Mouse (Mus musculus) liver, embryonic 12.5 days (tissue): ENCODE results near the gene Susd6. TPM values are rescaled to one million over a fixed set of nuclear protein-coding genes. Genes with fewer than 3 reads are reported as not detected.

Experiments
- ATAC-seq: fragments of 200-750 bp; cut with Nextera tagmentation; 2 replicates; pipeline ENCODE4 v1.8.0; 2017; ENCODE audit warnings: moderate number of reproducible peaks, mild to moderate bottlenecking, moderate library complexity
- H3K27ac ChIP-seq: fragments of 300-500 bp; sonication (generic); 2 replicates; pipeline ENCODE4 v1.5.1; 2016; ENCODE audit warnings: mild to moderate bottlenecking
- H3K27me3 ChIP-seq: fragments of 300-500 bp; sonication (generic); replicated peaks from 2 replicates; pipeline ENCODE4 v1.6.1; 2016; ENCODE audit warnings: mild to moderate bottlenecking, moderate library complexity
- H3K36me3 ChIP-seq: fragments of 300-500 bp; sonication (generic); 2 replicates; pipeline ENCODE4 v1.6.1; 2016; ENCODE audit warnings: mild to moderate bottlenecking, moderate library complexity
- H3K4me1 ChIP-seq: fragments of 300-500 bp; sonication (generic); 2 replicates; pipeline ENCODE4 v1.6.1; 2016
- H3K4me2 ChIP-seq: fragments of 300-500 bp; sonication (generic); 2 replicates; pipeline ENCODE4 v1.6.1; 2016; ENCODE audit warnings: mild to moderate bottlenecking, moderate library complexity
- H3K4me3 ChIP-seq: fragments of 300-500 bp; sonication (generic); 2 replicates; pipeline ENCODE4 v1.5.1; 2016; ENCODE audit warnings: mild to moderate bottlenecking, moderate library complexity
- H3K9ac ChIP-seq: fragments of 300-500 bp; sonication (generic); 2 replicates; pipeline ENCODE4 v1.6.1; 2016; ENCODE audit warnings: mild to moderate bottlenecking, moderate library complexity
- H3K9me3 ChIP-seq: fragments of 300-500 bp; sonication (generic); replicated peaks from 2 replicates; pipeline ENCODE4 v1.6.1; 2016; ENCODE audit warnings: mild to moderate bottlenecking, moderate library complexity
- WGBS: fragments of 180-500 bp; shearing (Covaris S2); methylation state at CpG from one replicate; pipeline ENCODE4 v1.1.7; 2016; ENCODE audit not compliant: insufficient replicate concordance; 5-methylcytosine and 5-hydroxymethylcytosine counted together
- polyA plus RNA-seq: library from polyadenylated mRNA; unstranded; fragments of >200 nt; fragmentation: Nextera tagmentation; extraction: Ambion mirVana; gene quantifications from 2 replicates; pipeline ENCODE4 v1.2.1, GENCODE M21; 2016

Susd6 gene
- polyA plus RNA-seq, 1 experiment from 2014 or later = 15.9 TPM

GRCm38 (mm10) chr12:80832313-80832712 is 42.0 kb downstream of the Susd6 start:
- Histone ChIP-seq H3K4me1 (peaks cover 68% of the 10 kb centered on the region), H3K27ac (no peak overlapping the region), H3K9ac (no peak overlapping the region), H3K4me2 (no peak overlapping the region), H3K9me3 (no peaks in the 10 kb centered on the region), H3K36me3 (peaks cover 36% of the 10 kb centered on the region), H3K27me3 (no peaks in the 10 kb centered on the region), H3K4me3 (no peak overlapping the region)
- ATAC-seq = no peak
- WGBS = 61% methylated on average over 1 of the region's 1 CpGs

GRCm38 (mm10) chr12:80833541-80833940 is 43.2 kb downstream of the Susd6 start:
- peaks cover 68% of the 10 kb centered on the region for H3K4me1 ChIP-seq
- no peak overlapping the region for H3K4me2 ChIP-seq
- H3K9me3 ChIP-seq = no peaks in the 10 kb centered on the region
- no peak for ATAC-seq
- 36% methylated on average over 2 of the region's 2 CpGs for WGBS
- H3K4me3 ChIP-seq = no peak overlapping the region
- no peaks in the 10 kb centered on the region for H3K27me3 ChIP-seq
- no peak overlapping the region for H3K9ac ChIP-seq
- peaks cover 26% of the 10 kb centered on the region for H3K36me3 ChIP-seq
- no peak overlapping the region for H3K27ac ChIP-seq

DNA sequence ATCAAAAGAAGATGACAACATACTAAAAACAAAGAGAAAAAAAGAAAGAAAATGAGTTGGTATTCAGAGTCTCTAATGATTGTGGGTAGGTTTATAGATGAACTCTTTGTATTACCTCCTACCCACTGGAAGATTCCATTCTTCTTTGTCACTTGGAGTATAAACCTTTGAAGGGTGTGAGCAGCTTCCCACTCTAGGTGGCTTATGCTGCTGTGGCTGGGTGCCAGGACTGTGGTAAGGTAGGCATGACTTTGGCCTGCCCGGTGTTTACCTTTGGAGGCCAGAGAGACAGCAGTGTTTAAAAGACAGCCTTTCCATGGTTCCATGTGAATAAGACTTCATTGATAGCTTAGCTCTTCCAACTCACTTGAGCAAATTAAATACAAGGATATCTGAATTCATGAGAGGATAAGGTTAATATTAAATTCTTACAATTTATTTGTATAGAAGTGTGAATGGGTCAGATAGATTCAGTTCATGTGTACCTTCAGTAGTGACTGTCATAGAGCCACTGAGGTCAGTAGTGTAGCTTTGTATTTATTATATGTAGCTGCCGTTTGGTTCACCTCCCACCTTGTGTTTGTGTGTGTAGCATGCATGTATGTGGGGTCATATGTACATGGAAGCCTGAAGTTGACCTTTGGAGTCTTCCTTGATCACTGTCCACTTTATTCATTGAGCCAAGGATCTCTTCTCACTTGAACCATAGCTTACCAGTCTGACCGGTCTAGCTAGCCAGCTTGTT is 44.0 kb downstream of the Susd6 start:
- Histone ChIP-seq H3K4me2 (no peak overlapping the region), H3K36me3 (peaks cover 18% of the 10 kb centered on the region), H3K4me1 (peaks cover 61% of the 10 kb centered on the region), H3K27ac (no peak overlapping the region), H3K4me3 (no peak overlapping the region), H3K27me3 (no peaks in the 10 kb centered on the region), H3K9me3 (no peaks in the 10 kb centered on the region), H3K9ac (no peak overlapping the region)
- no peak for ATAC-seq
- 75% methylated on average over 3 of the region's 3 CpGs for WGBS

DNA sequence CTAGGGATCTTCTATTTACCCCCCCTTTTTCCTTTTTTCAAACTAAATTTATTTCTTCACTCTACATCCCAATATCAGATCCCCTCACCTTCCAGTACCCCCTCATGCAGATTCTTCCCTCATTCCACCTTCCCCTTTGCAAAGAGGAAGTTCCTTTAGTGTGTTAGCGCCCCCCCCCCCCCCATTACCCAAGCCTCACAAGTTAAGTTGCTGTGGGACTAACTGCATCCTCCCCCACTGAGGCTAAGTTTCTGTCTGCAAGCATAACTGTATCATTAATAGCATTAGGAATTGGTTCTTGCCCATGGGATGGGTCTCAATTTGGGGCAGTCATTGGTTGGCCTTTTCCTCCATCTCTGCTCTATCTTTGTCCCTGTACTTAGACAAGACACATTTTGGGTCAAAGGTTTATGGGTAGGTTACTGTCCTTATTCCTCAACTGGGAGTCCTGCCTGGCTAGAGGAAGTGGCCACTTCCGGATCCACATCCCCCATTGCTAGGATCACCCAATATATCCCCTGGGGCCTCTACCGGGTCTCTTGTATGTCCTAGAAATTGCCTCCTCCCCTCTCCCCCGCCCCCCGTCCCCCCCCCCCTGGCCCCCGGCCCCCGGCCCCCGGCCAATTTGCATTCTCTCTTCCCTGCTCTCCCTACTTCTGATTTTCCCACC is 44.7 kb downstream of the Susd6 start:
- Histone ChIP-seq H3K27ac (no peak overlapping the region), H3K4me3 (no peak overlapping the region), H3K36me3 (peaks cover 14% of the 10 kb centered on the region), H3K4me2 (no peak overlapping the region), H3K4me1 (peaks cover 56% of the 10 kb centered on the region), H3K27me3 (no peaks in the 10 kb centered on the region), H3K9ac (no peak overlapping the region), H3K9me3 (no peaks in the 10 kb centered on the region)
- WGBS = 49% methylated on average over 8 of the region's 8 CpGs
- ATAC-seq = no peak

DNA sequence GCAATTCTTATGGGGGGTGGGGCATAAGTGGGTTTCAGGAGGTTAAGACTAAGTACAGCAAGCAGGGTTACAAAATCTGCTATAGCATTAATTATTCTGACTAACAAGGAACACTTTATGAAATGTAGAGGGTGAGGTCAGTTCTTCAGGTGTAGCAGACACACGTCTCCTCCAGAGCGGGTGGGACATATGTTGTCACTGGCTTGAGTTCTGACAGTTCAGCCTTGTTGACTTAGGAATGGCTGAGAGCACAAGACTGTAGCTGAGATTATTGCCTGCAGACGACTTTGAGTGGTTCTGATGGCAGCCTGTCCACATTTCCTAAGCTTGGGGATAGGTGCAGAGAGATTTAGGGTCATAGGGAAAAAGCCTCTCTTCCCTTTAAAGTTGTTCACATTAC is 47.3 kb downstream of the Susd6 start:
- peaks cover 40% of the 10 kb centered on the region for H3K4me1 ChIP-seq
- no peak overlapping the region for H3K9ac ChIP-seq
- 56% methylated on average over 3 of the region's 3 CpGs for WGBS

GRCm38 (mm10) chr12:80838271-80838670 is 48.0 kb downstream of the Susd6 start:
- Histone ChIP-seq H3K9me3 (no peaks in the 10 kb centered on the region), H3K4me3 (no peak overlapping the region), H3K27me3 (no peaks in the 10 kb centered on the region), H3K9ac (no peak overlapping the region), H3K36me3 (peaks cover 4% of the 10 kb centered on the region; the same call in 1 of the 2 replicates), H3K27ac (no peak overlapping the region), H3K4me1 (peaks cover 37% of the 10 kb centered on the region), H3K4me2 (no peak overlapping the region)
- ATAC-seq = no peak

More for the DNA sequence above, 47.3 kb downstream of the Susd6 start:
- no peak overlapping the region for H3K4me3 ChIP-seq
- no peaks in the 10 kb centered on the region; the same call in 1 of the 2 replicates for H3K36me3 ChIP-seq
- H3K27ac ChIP-seq = no peak overlapping the region
- H3K27me3 ChIP-seq = no peaks in the 10 kb centered on the region
- ATAC-seq = no peak
- no peaks in the 10 kb centered on the region for H3K9me3 ChIP-seq
- no peak overlapping the region for H3K4me2 ChIP-seq

- H3K4me1 ChIP-seq = peaks cover 37% of the 10 kb centered on the region
- H3K9me3 ChIP-seq = no peaks in the 10 kb centered on the region
- H3K27me3 ChIP-seq = no peaks in the 10 kb centered on the region
- no peak overlapping the region for H3K9ac ChIP-seq
- no peak overlapping the region for H3K4me2 ChIP-seq
- whole genome bisulfite sequencing = 45% methylated on average over 2 of the region's 2 CpGs
- H3K4me3 ChIP-seq = no peak overlapping the region
- H3K36me3 ChIP-seq = peaks cover 6% of the 10 kb centered on the region; the same call in 1 of the 2 replicates
- ATAC-seq = no peak
- no peak overlapping the region for H3K27ac ChIP-seq
Observed at GRCm38 (mm10) chr12:80838787-80839186, 48.5 kb downstream of the Susd6 start.

GRCm38 (mm10) chr12:80839631-80840030 is 49.3 kb downstream of the Susd6 start:
- no peak overlapping the region for H3K4me2 ChIP-seq
- H3K9me3 ChIP-seq = no peaks in the 10 kb centered on the region
- no peaks in the 10 kb centered on the region for H3K27me3 ChIP-seq
- peaks cover 39% of the 10 kb centered on the region for H3K4me1 ChIP-seq
- peaks cover 6% of the 10 kb centered on the region; the same call in 1 of the 2 replicates for H3K36me3 ChIP-seq
- ATAC-seq = no peak
- H3K4me3 ChIP-seq = no peak overlapping the region
- WGBS = 60% methylated on average over 2 of the region's 2 CpGs
- no peak overlapping the region for H3K27ac ChIP-seq
- H3K9ac ChIP-seq = no peak overlapping the region

GRCm38 (mm10) chr12:80841618-80842017 is 51.3 kb downstream of the Susd6 start:
- H3K9me3 ChIP-seq = no peaks in the 10 kb centered on the region
- 76% methylated on average over 1 of the region's 1 CpGs for WGBS
- no peak overlapping the region for H3K27ac ChIP-seq
- no peaks in the 10 kb centered on the region for H3K27me3 ChIP-seq
- H3K4me1 ChIP-seq = peaks cover 37% of the 10 kb centered on the region
- H3K36me3 ChIP-seq = peaks cover 6% of the 10 kb centered on the region; the same call in 1 of the 2 replicates
- no peak overlapping the region for H3K4me3 ChIP-seq
- no peak overlapping the region for H3K9ac ChIP-seq
- no peak overlapping the region for H3K4me2 ChIP-seq
- ATAC-seq = no peak

DNA sequence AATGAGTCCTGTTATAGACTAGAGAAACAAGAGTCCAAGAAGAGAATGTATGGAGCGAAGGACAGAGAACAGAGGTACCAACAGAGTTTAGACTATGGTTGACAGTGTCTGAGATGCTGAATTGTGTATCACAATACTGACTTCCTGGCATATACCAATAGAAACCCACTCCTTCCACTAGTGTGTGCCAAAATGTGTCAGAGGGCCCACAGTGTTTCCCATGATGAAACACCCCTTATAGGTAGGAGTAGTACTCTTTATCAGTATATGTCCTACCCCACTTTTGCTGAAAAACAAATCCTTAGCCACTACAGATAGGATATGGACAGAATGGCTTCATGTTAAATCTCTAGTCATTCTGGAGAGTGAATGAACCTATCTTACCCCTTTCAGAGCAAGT is 52.3 kb downstream of the Susd6 start:
- no peak overlapping the region for H3K27ac ChIP-seq
- H3K4me1 ChIP-seq = peaks cover 45% of the 10 kb centered on the region
- no peaks in the 10 kb centered on the region for H3K9me3 ChIP-seq
- H3K9ac ChIP-seq = no peak overlapping the region
- no peaks in the 10 kb centered on the region for H3K27me3 ChIP-seq
- no peak for ATAC-seq
- H3K4me3 ChIP-seq = no peak overlapping the region
- 89% methylated on average over 1 of the region's 1 CpGs for WGBS
- H3K4me2 ChIP-seq = no peak overlapping the region
- peaks cover 6% of the 10 kb centered on the region; the same call in 1 of the 2 replicates for H3K36me3 ChIP-seq

DNA sequence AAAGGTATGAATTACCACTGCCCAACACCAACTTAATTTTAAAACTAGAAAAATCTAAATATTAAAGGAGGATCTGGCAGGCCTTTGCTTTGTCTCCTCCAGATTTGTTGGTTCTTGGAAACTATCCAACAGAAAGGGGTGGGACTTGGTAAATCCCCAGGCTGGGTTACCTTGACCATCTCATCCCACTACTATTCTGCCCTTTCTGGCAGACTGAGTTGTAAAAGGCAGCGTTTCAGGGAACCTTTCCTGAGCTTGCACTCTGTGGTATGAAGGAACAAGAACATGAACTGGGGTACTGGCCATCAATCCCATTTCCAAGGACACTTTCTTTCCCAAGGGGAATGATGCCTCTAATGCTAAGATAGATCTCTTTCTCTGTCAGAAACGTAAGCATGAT is 52.9 kb downstream of the Susd6 start:
- H3K9me3 ChIP-seq = no peaks in the 10 kb centered on the region
- peaks cover 44% of the 10 kb centered on the region for H3K4me1 ChIP-seq
- peaks cover 6% of the 10 kb centered on the region; the same call in 1 of the 2 replicates for H3K36me3 ChIP-seq
- no peak for ATAC-seq
- WGBS = 77% methylated on average over 2 of the region's 2 CpGs
- H3K4me2 ChIP-seq = no peak overlapping the region
- no peak overlapping the region for H3K4me3 ChIP-seq
- no peaks in the 10 kb centered on the region for H3K27me3 ChIP-seq
- no peak overlapping the region for H3K9ac ChIP-seq
- H3K27ac ChIP-seq = no peak overlapping the region

GRCm38 (mm10) chr12:80843651-80844444 is 53.5 kb downstream of the Susd6 start:
- no peaks in the 10 kb centered on the region for H3K9me3 ChIP-seq
- H3K4me1 ChIP-seq = peaks cover 40% of the 10 kb centered on the region
- no peak overlapping the region for H3K27ac ChIP-seq
- H3K36me3 ChIP-seq = peaks cover 6% of the 10 kb centered on the region; the same call in 1 of the 2 replicates
- H3K4me2 ChIP-seq = no peak overlapping the region
- no peaks in the 10 kb centered on the region for H3K27me3 ChIP-seq
- WGBS = 80% methylated on average over 4 of the region's 4 CpGs
- ATAC-seq = no peak
- no peak overlapping the region for H3K4me3 ChIP-seq
- no peak overlapping the region for H3K9ac ChIP-seq
